Mouse (Mus musculus): ENCODE measurements around the gene Abhd14b.

- TF ChIP-seq CTCF (IDR thresholded peaks at IDR 0.05; ENCODE audit: low read depth, low read length) (no peak), POLR2A (IDR thresholded peaks at IDR 0.05; ENCODE audit: extremely low read depth, insufficient read depth, low read length) (no peak)
These were observed 2.7 kb downstream of the Abhd14b start for GRCm38 (mm10) chr9:106449947-106450346.
